Mouse (Mus musculus): Measurements from ENCODE around the gene Nutf2-ps1. TPM values are rescaled to one million over a fixed set of nuclear protein-coding genes. Genes with fewer than 3 reads are reported as not detected.

The Nutf2-ps1 gene
- total RNA-seq, 2 experiments from 2014 or later, result 45.3 to 50.5 TPM

DNA sequence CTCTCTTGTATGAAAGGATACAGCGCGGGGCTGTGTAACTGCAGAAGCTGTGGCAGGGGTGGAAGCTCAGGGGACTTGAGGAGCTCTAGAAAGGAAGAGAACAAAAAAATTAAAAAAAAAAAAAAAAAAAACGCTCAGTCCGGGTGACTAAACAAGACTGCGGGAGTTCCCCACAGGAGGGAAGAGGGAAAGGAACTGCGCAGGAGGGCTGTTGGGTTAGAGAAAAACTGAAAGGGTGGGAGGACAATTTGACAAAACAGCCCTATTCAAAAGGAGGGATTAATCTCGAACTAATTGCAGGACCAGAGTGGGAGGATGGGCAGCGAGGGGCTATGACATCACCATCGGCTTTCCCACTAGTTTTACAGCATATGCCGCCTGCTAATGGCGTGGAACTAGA lies 21.0 kb downstream of the Nutf2-ps1 start:
- no peak for DNase-seq (ENCODE audit: extremely low spot score in 1 of 2, low spot score in 2 of 2)
- H3K27ac ChIP-seq, result no peak overlapping the region
- intact Hi-C loops (cut with DNase I), result no loop called here
- no peak for TF ChIP-seq CTCF (IDR thresholded peaks at IDR 0.05)
- H3K4me3 ChIP-seq, result no peak overlapping the region

DNA sequence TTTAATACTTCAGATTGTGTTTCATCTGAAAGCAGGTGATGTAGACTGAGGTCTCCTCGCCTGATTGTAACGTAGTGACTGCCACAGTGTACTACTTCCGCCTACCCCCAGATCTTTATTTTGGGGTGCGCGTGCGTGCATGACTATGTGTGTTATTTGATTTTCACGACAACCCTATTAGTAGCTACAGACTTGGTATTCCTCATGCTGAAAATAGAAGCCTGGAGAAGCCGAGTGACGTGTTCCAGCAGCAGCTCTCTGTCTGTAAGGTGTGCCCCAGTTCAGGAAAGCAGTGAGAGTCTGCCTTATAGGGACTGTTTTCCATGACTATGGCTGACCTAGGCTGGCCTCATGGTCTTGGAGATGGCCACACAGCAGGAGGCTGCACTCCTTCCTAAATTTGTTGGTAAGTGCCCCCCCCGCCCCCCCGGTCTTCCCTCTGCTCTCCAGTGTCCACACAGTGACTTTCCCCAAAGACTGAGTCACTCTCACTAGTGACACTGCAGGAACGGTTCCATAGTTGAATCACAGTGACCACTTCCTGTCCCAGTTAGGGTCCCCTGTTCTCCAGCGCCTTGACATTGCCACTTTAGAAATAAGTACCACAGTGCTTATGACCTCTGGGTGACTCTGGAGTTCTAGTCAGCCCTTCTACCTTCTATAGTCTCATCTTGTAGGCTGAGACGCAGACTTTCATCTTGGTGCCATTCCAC lies 23.1 kb downstream of the Nutf2-ps1 start:
- no peak for TF ChIP-seq CTCF (IDR thresholded peaks at IDR 0.05)
- intact Hi-C loops (cut with DNase I), result no loop called here
- no peak for DNase-seq (ENCODE audit: extremely low spot score in 1 of 2, low spot score in 2 of 2)
- no peak overlapping the region for H3K27ac ChIP-seq
- no peak overlapping the region for H3K4me3 ChIP-seq

DNA sequence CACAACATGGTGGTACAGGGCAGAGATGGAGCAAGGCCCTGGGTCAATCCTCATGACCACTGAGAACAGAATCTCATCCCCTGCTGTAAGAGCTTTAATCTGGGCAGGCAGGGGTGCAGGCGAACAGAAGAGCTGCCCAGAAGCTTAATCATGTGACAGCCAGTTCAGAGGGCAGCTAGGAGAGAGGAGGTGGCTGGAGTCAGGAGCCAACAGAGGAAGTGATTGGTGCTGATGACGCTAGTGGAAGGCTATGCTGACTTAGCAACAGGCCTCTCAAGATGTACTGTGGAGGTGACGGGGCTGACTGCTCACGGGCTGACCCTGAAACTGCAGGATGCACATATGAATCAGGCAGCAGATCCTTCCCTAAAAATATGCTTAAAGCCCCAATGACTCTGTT lies 24.7 kb downstream of the Nutf2-ps1 start:
- intact Hi-C loops (cut with DNase I), result no loop called here
- Histone ChIP-seq H3K27ac (no peak overlapping the region), H3K4me3 (no peak overlapping the region)
- DNase-seq (ENCODE audit: extremely low spot score in 1 of 2, low spot score in 2 of 2), result no peak
- no peak for TF ChIP-seq CTCF (IDR thresholded peaks at IDR 0.05)

DNA sequence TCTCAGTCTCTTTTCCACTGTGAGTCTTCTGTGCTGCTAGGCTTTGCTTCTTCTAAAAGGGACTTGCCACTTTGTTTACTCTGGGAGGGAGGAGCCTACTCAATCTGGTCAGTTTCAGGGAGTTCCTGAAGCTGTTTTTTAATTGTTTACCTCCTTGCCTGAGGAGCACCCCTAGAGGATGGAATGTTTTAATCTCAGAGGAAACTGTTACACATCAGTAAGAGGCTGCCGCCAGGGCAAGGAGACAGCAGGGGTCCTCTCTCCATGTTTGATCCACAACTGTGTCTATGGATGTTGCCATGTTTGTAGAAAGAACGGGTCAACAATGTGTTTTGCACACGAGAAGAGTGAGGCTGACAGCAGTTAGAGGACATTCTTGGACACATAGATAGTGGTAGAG lies 28.4 kb downstream of the Nutf2-ps1 start:
- no peak for TF ChIP-seq CTCF (IDR thresholded peaks at IDR 0.05)
- no peak overlapping the region for H3K4me3 ChIP-seq
- no peak overlapping the region for H3K27ac ChIP-seq
- no peak for DNase-seq (ENCODE audit: extremely low spot score in 1 of 2, low spot score in 2 of 2)
- intact Hi-C loops (cut with DNase I), result no loop called here

DNA sequence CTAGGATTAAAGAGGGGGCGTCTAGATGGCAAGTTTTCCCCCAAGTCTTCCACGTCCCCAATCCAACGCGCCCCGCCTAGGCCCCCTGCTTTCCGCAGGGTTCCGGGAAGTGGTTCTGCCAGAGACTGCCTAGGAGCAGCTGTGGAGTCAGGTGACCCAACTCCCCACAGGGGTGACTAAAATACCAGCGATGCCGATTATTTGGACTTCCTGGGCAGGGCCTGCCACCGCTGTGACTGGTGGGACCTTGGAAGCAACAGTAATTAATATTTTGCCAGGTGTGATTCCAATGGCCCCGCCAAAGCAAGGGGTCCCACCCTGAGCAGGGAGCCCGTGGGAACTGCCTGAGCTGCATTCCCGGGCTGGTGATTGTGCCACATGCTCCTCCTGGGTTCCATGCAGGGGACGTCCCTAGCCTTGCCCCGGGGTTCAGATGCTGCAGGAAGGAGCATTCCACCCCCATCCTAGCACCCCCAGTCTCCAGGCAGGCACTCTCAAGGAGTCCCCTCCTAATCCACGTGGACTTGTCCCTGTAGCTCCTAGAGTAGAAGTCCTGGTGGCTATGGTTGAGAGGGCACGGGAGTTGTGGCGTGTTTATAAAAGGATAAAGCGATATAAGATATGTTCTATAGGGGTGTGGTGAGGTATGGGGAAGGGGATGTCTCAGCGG lies 31.5 kb downstream of the Nutf2-ps1 start:
- intact Hi-C loops (cut with DNase I), result no loop called here
- Histone ChIP-seq H3K4me3 (no peak overlapping the region), H3K27ac (no peak overlapping the region)
- no peak for TF ChIP-seq CTCF (IDR thresholded peaks at IDR 0.05)
- no peak for DNase-seq (ENCODE audit: extremely low spot score in 1 of 2, low spot score in 2 of 2)

DNA sequence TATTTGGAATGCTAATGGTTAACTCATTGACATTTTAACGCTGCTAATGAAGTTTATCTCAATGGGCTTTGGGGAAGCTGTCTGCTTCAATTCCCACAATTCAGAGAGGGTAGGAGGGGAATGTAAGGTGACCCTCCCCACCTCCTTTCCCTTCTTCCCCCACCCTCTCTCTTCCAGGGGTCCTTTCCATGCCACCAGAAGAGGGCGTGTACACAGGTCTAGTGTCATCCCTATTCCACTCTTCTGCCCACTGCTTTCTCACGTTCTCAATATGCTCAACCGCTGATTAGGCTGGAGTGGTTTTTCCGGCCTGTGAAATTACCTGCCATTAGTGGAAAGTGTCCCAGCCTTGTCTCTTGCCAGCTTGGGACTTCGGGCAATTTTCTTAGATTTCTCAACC lies 32.0 kb downstream of the Nutf2-ps1 start:
- no peak for DNase-seq (ENCODE audit: extremely low spot score in 1 of 2, low spot score in 2 of 2)
- Histone ChIP-seq H3K4me3 (no peak overlapping the region), H3K27ac (no peak overlapping the region)
- TF ChIP-seq CTCF (IDR thresholded peaks at IDR 0.05), result no peak; the same call in 1 of the 2 replicates
- intact Hi-C loops (cut with DNase I), result no loop called here

DNA sequence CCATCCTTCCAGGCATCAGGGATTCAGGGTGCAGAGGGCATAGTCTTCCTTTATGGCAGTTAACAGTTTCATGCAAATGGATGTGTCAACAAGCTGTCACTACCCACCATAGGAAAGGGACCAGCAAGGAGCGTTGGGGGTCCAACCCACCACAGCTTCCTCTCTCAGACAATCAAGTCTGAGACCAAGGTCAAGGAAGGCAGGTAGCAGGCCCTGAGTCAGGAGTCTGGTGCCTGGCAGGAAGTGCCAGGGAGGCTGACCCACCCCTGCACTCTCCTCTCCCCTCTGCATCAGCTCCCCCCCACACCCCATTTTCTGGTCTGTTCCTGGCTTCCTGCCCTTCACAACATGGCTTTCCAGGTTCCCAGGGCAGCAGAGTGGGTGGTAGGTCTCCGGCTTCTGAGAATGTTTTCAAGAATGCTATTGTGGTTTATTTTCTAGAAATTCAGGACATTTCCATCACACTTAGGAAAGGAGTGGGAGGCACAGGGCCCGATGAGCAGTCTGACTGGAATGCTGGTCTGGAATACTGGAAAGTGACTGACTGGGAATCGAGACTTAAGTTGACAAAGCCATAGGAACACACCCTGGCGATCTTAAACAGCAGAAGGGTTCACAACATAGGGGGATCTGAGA lies 33.8 kb downstream of the Nutf2-ps1 start:
- TF ChIP-seq CTCF (IDR thresholded peaks at IDR 0.05), result no peak
- no peak for DNase-seq (ENCODE audit: extremely low spot score in 1 of 2, low spot score in 2 of 2)
- Histone ChIP-seq H3K4me3 (no peak overlapping the region), H3K27ac (no peak overlapping the region)
- intact Hi-C loops (cut with DNase I), result no loop called here

DNA sequence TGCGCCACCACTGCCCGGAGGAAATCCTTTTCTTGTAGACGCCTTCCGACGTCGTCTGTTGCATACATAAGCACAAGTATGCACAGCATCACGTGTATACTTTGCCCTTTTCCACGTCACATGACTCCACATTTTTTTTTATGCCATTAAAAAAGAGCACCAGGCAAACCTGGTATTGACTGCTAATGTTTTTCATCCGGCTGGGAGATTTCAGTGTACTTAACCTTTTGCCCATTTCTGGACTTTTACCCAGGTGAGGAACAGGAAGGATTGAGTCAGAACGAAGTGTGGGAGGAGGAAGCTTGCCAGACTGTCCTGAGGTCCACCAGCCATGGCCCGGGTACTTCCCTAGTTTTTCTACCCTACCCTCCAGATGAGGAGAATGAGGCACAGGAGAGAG lies 34.5 kb downstream of the Nutf2-ps1 start:
- Histone ChIP-seq H3K4me3 (no peak overlapping the region), H3K27ac (no peak overlapping the region)
- DNase-seq (ENCODE audit: extremely low spot score in 1 of 2, low spot score in 2 of 2), result no peak
- intact Hi-C loops (cut with DNase I), result no loop called here
- no peak for TF ChIP-seq CTCF (IDR thresholded peaks at IDR 0.05)

DNA sequence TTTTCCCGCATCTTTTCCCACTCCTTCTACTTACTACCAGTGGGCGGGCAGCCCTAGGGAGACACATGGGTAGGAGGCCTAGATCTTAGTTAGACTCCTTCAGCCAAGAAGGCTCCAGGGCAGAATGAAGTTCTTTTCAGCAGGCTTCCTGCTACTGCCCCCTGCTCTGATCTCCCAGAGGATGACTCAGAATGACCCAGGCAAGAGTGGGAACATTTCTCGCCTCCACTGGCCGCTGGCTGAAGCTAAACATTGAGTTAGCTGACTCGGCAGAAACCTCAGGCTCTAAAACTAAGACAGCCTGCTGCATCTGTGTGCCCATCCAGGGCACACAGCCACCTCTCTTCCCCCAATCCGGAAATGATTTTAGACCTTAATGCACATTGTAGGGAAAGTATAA lies 36.1 kb downstream of the Nutf2-ps1 start:
- Histone ChIP-seq H3K4me3 (no peak overlapping the region), H3K27ac (no peak overlapping the region)
- DNase-seq (ENCODE audit: extremely low spot score in 1 of 2, low spot score in 2 of 2), result no peak
- TF ChIP-seq CTCF (IDR thresholded peaks at IDR 0.05), result no peak
- intact Hi-C loops (cut with DNase I), result no loop called here

DNA sequence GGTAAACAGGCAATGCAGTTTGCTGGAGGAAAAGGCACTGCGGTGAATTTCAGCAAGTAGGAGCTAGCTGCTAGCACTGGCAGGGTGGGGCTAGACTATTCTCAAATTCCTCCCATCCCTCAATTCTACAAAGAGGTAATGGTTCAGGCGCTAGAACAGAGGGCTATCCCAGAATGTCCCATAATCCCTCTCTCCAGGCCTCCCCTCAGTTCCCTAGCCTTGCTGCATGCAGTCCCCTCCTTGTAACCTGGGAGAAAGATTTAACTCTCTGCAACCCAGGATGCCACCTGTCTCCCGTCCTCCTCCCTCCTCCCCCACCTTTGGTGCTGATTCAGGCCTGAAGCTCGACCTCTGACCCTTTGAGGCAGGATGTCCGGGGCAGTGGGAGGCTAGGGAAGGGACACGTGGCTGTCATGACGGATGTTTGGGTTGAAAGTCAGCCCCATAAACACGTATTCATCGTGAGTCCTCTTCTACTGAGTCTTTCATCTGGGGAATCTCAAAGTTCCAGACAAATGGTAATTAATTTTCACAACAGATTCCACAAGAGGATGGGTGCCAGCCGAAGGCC lies 36.6 kb downstream of the Nutf2-ps1 start:
- intact Hi-C loops (cut with DNase I), result no loop called here
- H3K4me3 ChIP-seq, result no peak overlapping the region
- no peak for TF ChIP-seq CTCF (IDR thresholded peaks at IDR 0.05)
- H3K27ac ChIP-seq, result no peak overlapping the region
- DNase-seq (ENCODE audit: extremely low spot score in 1 of 2, low spot score in 2 of 2), result no peak

DNA sequence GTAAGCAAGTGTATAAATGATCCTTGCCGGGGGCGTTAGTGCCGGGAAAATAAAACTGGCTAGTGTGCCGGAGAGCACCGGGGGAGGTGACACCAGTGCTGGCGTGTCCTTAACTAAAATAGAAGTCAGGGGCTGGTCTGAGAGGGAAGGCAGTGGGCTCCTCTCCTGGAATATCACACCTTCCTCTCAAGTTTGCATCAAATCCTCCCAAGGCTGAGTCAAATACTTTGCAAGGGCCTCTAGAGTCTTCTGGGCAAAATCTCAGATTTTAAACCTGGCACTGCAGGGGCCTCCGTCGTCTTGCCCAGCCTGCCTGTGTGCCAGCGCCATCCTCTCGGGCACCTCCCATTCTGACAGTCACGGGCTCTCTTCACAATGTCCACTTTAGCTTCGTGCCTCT lies 37.9 kb downstream of the Nutf2-ps1 start:
- Histone ChIP-seq H3K4me3 (no peak overlapping the region), H3K27ac (no peak overlapping the region; the same call in 1 of the 2 replicates)
- intact Hi-C loops (cut with DNase I), result no loop called here
- no peak for DNase-seq (ENCODE audit: extremely low spot score in 1 of 2, low spot score in 2 of 2)
- no peak for TF ChIP-seq CTCF (IDR thresholded peaks at IDR 0.05)

DNA sequence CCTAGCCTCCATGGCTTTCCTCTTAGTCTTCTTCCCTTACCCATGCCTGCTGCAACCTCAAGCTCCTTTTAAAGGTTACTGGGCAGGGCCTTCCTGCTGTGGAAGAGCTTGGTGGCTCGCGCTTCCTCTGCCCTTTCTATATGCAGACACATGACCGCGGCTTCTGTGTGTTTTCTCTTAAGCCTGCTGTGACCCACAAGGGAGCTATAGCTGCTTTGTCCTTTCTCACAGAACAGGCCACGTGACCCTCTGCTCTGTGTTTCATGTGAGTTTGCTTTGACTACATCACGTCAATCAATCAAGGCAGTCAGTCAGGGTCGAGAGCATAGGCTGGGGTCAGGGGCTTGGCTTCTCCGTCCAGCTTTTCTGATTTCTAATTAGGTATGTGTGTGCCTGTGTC lies 41.3 kb downstream of the Nutf2-ps1 start:
- no peak for TF ChIP-seq CTCF (IDR thresholded peaks at IDR 0.05)

More for the DNA sequence above, 41.3 kb downstream of the Nutf2-ps1 start:
- Histone ChIP-seq H3K27ac (no peak overlapping the region), H3K4me3 (no peak overlapping the region)
- intact Hi-C loops (cut with DNase I), result no loop called here
- no peak for DNase-seq (ENCODE audit: extremely low spot score in 1 of 2, low spot score in 2 of 2)

Measured in left cerebral cortex, adult 2 months (tissue).